ENCODE assay signal across 9 mouse cellular contexts in genomic region chr3:96427311-96427710, GRCm38 (mm10). TPM values are rescaled to one million over a fixed set of nuclear protein-coding genes. Genes with fewer than 3 reads are reported as not detected.
DNase-seq lines count a peak whose midpoint lies in the region; ATAC-seq and TF ChIP-seq lines count a peak whose summit lies in the region.
"Had no signal": no experiment of that assay in that cellular context is flagged by ENCODE, and none has a peak within 500 bp of the region (broad histone marks: within the 10 kb centered on the region; RNA-seq: fewer than 3 reads in every experiment).

No protein-coding gene starts in this region.

- H3K27me3 ChIP-seq in hindbrain, embryonic 10.5 days (ENCODE audit: insufficient read depth, poor library complexity, severe bottlenecking): peaks cover 65% of the 10 kb centered on the region
- peaks cover 28% of the 10 kb centered on the region for H3K27me3 ChIP-seq in hindbrain, embryonic 14.5 days (ENCODE audit: control insufficient read depth, insufficient read depth, low read length)
- peaks cover 1% of the 10 kb centered on the region for H3K27me3 ChIP-seq in CH12.LX (replicated peaks)
- H3K27me3 ChIP-seq in liver, embryonic 11.5 days (replicated peaks; ENCODE audit: control insufficient read depth, insufficient read depth, low read length): peaks cover 3% of the 10 kb centered on the region; the same call in 1 of the 2 replicates

- ATAC-seq in hindbrain, embryonic 14.5 days (ENCODE audit: low FRiP score): no peak
- peak; percentile 32; the same call in 1 of the 2 replicates for ATAC-seq in liver, embryonic 11.5 days (replicated peaks; ENCODE audit: low FRiP score)

- no peak for DNase-seq in hindbrain, embryonic 10.5 days (ENCODE audit: low spot score)
- no peak for DNase-seq in hindbrain, embryonic 14.5 days (ENCODE audit: low spot score)
- peak; percentile 88 for DNase-seq in CH12.LX (ENCODE audit: extremely low read depth)
- DNase-seq in embryo, embryonic 11 days: peak; percentile 56
- DNase-seq in liver, embryonic 11.5 days (ENCODE audit: low spot score): no peak
- DNase-seq in layer of hippocampus, adult 11-12 months (ENCODE audit: low spot score): no peak
- DNase-seq in adrenal gland, postnatal 14 days: no peak
- DNase-seq in cerebellum, postnatal 25 days: no peak

- H3K9me3 ChIP-seq in hindbrain, embryonic 10.5 days: no peaks in the 10 kb centered on the region
- no peaks in the 10 kb centered on the region for H3K9me3 ChIP-seq in hindbrain, embryonic 14.5 days (ENCODE audit: control insufficient read depth, low read length)
- no peaks in the 10 kb centered on the region for H3K9me3 ChIP-seq in CH12.LX (replicated peaks; ENCODE audit: low read length)
- H3K9me3 ChIP-seq in liver, embryonic 11.5 days (ENCODE audit: control insufficient read depth, low read length): no peaks in the 10 kb centered on the region

- no peak overlapping the region for H3K9ac ChIP-seq in hindbrain, embryonic 14.5 days
- peak overlapping the region; percentile 93 for H3K9ac ChIP-seq in CH12.LX (ENCODE audit: insufficient read depth, low read depth)
- peak overlapping the region; percentile 26; the same call in 1 of the 2 replicates for H3K9ac ChIP-seq in liver, embryonic 11.5 days (ENCODE audit: low read depth, low read length)

- H3K4me2 ChIP-seq in hindbrain, embryonic 14.5 days (replicated peaks): no peak overlapping the region
- H3K4me2 ChIP-seq in CH12.LX (ENCODE audit: insufficient read depth, low read depth, poor library complexity, severe bottlenecking): peak overlapping the region; percentile 68
- peak overlapping the region; percentile 70 for H3K4me2 ChIP-seq in liver, embryonic 11.5 days

- in situ Hi-C loops in CH12.LX (cut with MboI; ENCODE audit: low pct_ligation_motif_present, low pct_unique_long_range_greater_than_20kb, low sequenced_read_pairs): no loop called here

- peaks cover 43% of the 10 kb centered on the region for H3K4me1 ChIP-seq in hindbrain, embryonic 10.5 days (replicated peaks)
- H3K4me1 ChIP-seq in hindbrain, embryonic 14.5 days (replicated peaks; ENCODE audit: control insufficient read depth, insufficient read depth, low read length): no peaks in the 10 kb centered on the region
- peaks cover 14 to 53% of the 10 kb centered on the region in 2 experiments for H3K4me1 ChIP-seq in CH12.LX (ENCODE audit: control insufficient read depth in 1 of 2, insufficient read depth in 2 of 2)
- peaks cover 21% of the 10 kb centered on the region for H3K4me1 ChIP-seq in liver, embryonic 11.5 days (replicated peaks; ENCODE audit: control insufficient read depth, insufficient read depth, low read length)

- peak overlapping the region; percentile 39 for H3K4me3 ChIP-seq in hindbrain, embryonic 10.5 days
- no peak overlapping the region for H3K4me3 ChIP-seq in hindbrain, embryonic 14.5 days (replicated peaks; ENCODE audit: low read length)
- peak overlapping the region; percentile 54 to 73 (median 59) for H3K4me3 ChIP-seq in CH12.LX (replicated peaks in 1 of 3; ENCODE audit: low read depth in 2 of 3, low read length in 2 of 3, poor library complexity in 1 of 3)
- H3K4me3 ChIP-seq in liver, embryonic 11.5 days (ENCODE audit: low read depth, low read length): peak overlapping the region; percentile 43

- no peak for TF ChIP-seq EP300 in CH12.LX (IDR thresholded peaks at IDR 0.05; ENCODE audit: low read length)

- TF ChIP-seq RAD21 in CH12.LX (IDR thresholded peaks at IDR 0.05; ENCODE audit: low read depth, low read length): no peak

- no peaks in the 10 kb centered on the region for H3K79me2 ChIP-seq in CH12.LX (replicated peaks; ENCODE audit: control insufficient read depth, extremely low read depth, insufficient read depth, poor library complexity, severe bottlenecking)

- WGBS in hindbrain, embryonic 10.5 days: 8% methylated on average over 4 of the region's 4 CpGs
- 10% methylated on average over 4 of the region's 4 CpGs for whole genome bisulfite sequencing in hindbrain, embryonic 14.5 days
- 10% methylated on average over 4 of the region's 4 CpGs for WGBS in liver, embryonic 11.5 days

- dilution Hi-C loops in CH12.LX (cut with MboI; ENCODE audit: extremely low pct_ligation_motif_present, extremely low pct_unique_long_range_greater_than_20kb, low sequenced_read_pairs): no loop called here

- TF ChIP-seq POLR2A in CH12.LX (IDR thresholded peaks at IDR 0.05; ENCODE audit: low read depth, low read length): no peak

- no peaks in the 10 kb centered on the region for H3K36me3 ChIP-seq in hindbrain, embryonic 10.5 days
- no peaks in the 10 kb centered on the region for H3K36me3 ChIP-seq in hindbrain, embryonic 14.5 days (replicated peaks; ENCODE audit: control insufficient read depth, insufficient read depth)
- no peaks in the 10 kb centered on the region for H3K36me3 ChIP-seq in CH12.LX (replicated peaks in 1 of 2; ENCODE audit: control insufficient read depth in 1 of 2, insufficient read depth in 1 of 2, low read length in 1 of 2)
- no peaks in the 10 kb centered on the region for H3K36me3 ChIP-seq in liver, embryonic 11.5 days (ENCODE audit: control insufficient read depth, insufficient read depth, low read length)

- no peak for TF ChIP-seq CTCF in CH12.LX (conservative IDR thresholded peaks at IDR 0.05 in 1 of 2, IDR thresholded peaks at IDR 0.05 in 1 of 2; ENCODE audit: low read depth in 2 of 2, low read length in 2 of 2)

- no peak overlapping the region for H3K27ac ChIP-seq in hindbrain, embryonic 10.5 days
- H3K27ac ChIP-seq in hindbrain, embryonic 14.5 days: no peak overlapping the region
- H3K27ac ChIP-seq in CH12.LX (ENCODE audit: insufficient read depth, low read depth): 0 out of 2 replicates have a peak overlapping the region, but pooled peaks have one; percentile 25
- no peak overlapping the region for H3K27ac ChIP-seq in liver, embryonic 11.5 days (ENCODE audit: low read depth, low read length)

TF ChIP-seq in CH12.LX, 34 proteins besides CTCF, POLR2A, EP300 and RAD21:
- peak; percentile 76 for TF ChIP-seq IRF4 (IDR thresholded peaks at IDR 0.05; ENCODE audit: low read depth, low read length)
- TF ChIP-seq ZMIZ1 (IDR thresholded peaks at IDR 0.05; ENCODE audit: low read depth, low read length): no peak
- TF ChIP-seq TBP (conservative IDR thresholded peaks at IDR 0.05; ENCODE audit: low read depth, low read length): peak; percentile 64; the same call in 1 of the 2 replicates
- TF ChIP-seq HCFC1 (IDR thresholded peaks at IDR 0.05; ENCODE audit: low read depth, low read length): peak; percentile 28; the same call in 1 of the 2 replicates
- no peak for TF ChIP-seq POLR2AphosphoS2 (IDR thresholded peaks at IDR 0.05; ENCODE audit: low read depth, low read length)
- peak; percentile 23; the same call in 1 of the 2 replicates for TF ChIP-seq ELF1 (IDR thresholded peaks at IDR 0.05; ENCODE audit: low read depth, low read length)
- no peak for TF ChIP-seq TCF12 (IDR thresholded peaks at IDR 0.05; ENCODE audit: low read depth, low read length)
- TF ChIP-seq SIN3A (IDR thresholded peaks at IDR 0.05; ENCODE audit: low read length): peak; percentile 76; the same call in 1 of the 2 replicates
- TF ChIP-seq CHD2 (IDR thresholded peaks at IDR 0.05; ENCODE audit: low read length): peak; percentile 87
- TF ChIP-seq BHLHE40 (IDR thresholded peaks at IDR 0.05; ENCODE audit: low read depth, low read length): 0 out of 2 replicates have a peak, but pooled peaks have one; percentile 5
- no peak for TF ChIP-seq UBTF (IDR thresholded peaks at IDR 0.05; ENCODE audit: low read depth, low read length)
- no peak for TF ChIP-seq JUND (conservative IDR thresholded peaks at IDR 0.05; ENCODE audit: low read depth, low read length)
- no peak; the same call in 1 of the 2 replicates for TF ChIP-seq MXI1 (IDR thresholded peaks at IDR 0.05; ENCODE audit: low read depth, low read length)
- no peak for TF ChIP-seq ZKSCAN1 (IDR thresholded peaks at IDR 0.05; ENCODE audit: borderline replicate concordance, low read depth, low read length)
- peak; percentile 39; the same call in 1 of the 2 replicates for TF ChIP-seq ETS1 (conservative IDR thresholded peaks at IDR 0.05; ENCODE audit: low read depth, low read length)
TF ChIP-seq in CH12.LX: peak in this region for 8.

RNA-seq across cellular contexts. Expression of gene BC107364, which starts 24.8 kb away (rescaled TPM):
- 0.25 TPM in 1 of 2 replicates, not detected in the other for polyA plus RNA-seq in hindbrain, embryonic 10.5 days (2016; fragmentation: Nextera tagmentation; extraction: Ambion mirVana)
- polyA plus RNA-seq in hindbrain, embryonic 14.5 days (2014; fragmentation: Nextera tagmentation; extraction: Ambion mirVana): not detected in 2 replicates
- total RNA-seq in CH12.LX (2012; rRNA removed): 0.13 TPM in 1 of 2 replicates, not detected in the other
- not detected in 2 replicates for total RNA-seq in CH12.LX (2014; rRNA removed)
- not detected in 2 replicates for polyA plus RNA-seq in CH12.LX (2012; ENCODE audit: insufficient read length, low read depth)
- not detected in 2 replicates for polyA plus RNA-seq in liver, embryonic 11.5 days (2014; fragmentation: Nextera tagmentation; extraction: Ambion mirVana)
- not detected in 2 replicates for total RNA-seq in adrenal gland, postnatal 14 days (2021)
- total RNA-seq: neutrophil, adult 5-6 weeks had no signal

Comparison
In these comparisons a context has a peak if more than half of its experiments do, and no peak if none do; other contexts are left out.
1. DNase-seq: peak in CH12.LX (single experiment) and embryo, embryonic 11 days (single experiment); none in hindbrain, embryonic 10.5 days (single experiment), hindbrain, embryonic 14.5 days (single experiment), liver, embryonic 11.5 days (single experiment), layer of hippocampus, adult 11-12 months (single experiment), adrenal gland, postnatal 14 days (single experiment) and cerebellum, postnatal 25 days (0 of 2).